Mouse (Mus musculus): Measurements from ENCODE around the gene H2-Ab1. TPM values are rescaled to one million over a fixed set of nuclear protein-coding genes. Genes with fewer than 3 reads are reported as not detected.

Gene H2-Ab1
- polyA plus RNA-seq (2012; rRNA removed): 0.74 and 1.0 TPM in 2 replicates

GRCm38 (mm10) chr17:34257594-34258375 lies at the start of gene H2-Ab1:
H2-Ab1 (plus strand) TSS chr17:34257689.

GRCm38 (mm10) chr17:34238706-34239105 lies 18.8 kb upstream of the H2-Ab1 start, which contains the start of gene H2-Ob:
H2-Ob (plus strand) TSS chr17:34238903.

GRCm38 (mm10) chr17:34287648-34288047 lies 30.2 kb downstream of the H2-Ab1 start, which contains the start of gene H2-Aa:
H2-Aa (minus strand) TSS chr17:34287823.

GRCm38 (mm10) chr17:34305380-34306030 lies 48.0 kb downstream of the H2-Ab1 start, which contains the start of gene H2-Eb1:
H2-Eb1 (plus strand) TSS chr17:34305867.

Other genes with a start within 250 kb of the H2-Ab1 start
- gene Ring1, start 233.0 kb upstream of the H2-Ab1 start, polyA plus RNA-seq (2012; rRNA removed): 48.8 and 51.4 TPM in 2 replicates
- gene H2-Ke6, start 229.6 kb upstream of the H2-Ab1 start, polyA plus RNA-seq (2012; rRNA removed): 98.3 and 102 TPM in 2 replicates
- 112 TPM in 2 replicates for gene Slc39a7, start 226.0 kb upstream of the H2-Ab1 start, polyA plus RNA-seq (2012; rRNA removed)
- 82.1 and 83.7 TPM in 2 replicates for gene Rxrb, start 225.9 kb upstream of the H2-Ab1 start, polyA plus RNA-seq (2012; rRNA removed)
- gene Col11a2, start 218.3 kb upstream of the H2-Ab1 start, polyA plus RNA-seq (2012; rRNA removed): 10.7 and 17.0 TPM in 2 replicates
- gene H2-Oa, start 165.3 kb upstream of the H2-Ab1 start, polyA plus RNA-seq (2012; rRNA removed): 0.06 and 0.19 TPM in 2 replicates
- 15.7 and 16.4 TPM in 2 replicates for gene H2-DMa, start 138.1 kb upstream of the H2-Ab1 start, polyA plus RNA-seq (2012; rRNA removed)
- 144 and 169 TPM in 2 replicates for gene Brd2, start 135.1 kb upstream of the H2-Ab1 start, polyA plus RNA-seq (2012; rRNA removed)
- 0.63 and 1.0 TPM in 2 replicates for gene H2-DMb2, start 114.4 kb upstream of the H2-Ab1 start, polyA plus RNA-seq (2012; rRNA removed)
- gene H2-DMb1, start 104.6 kb upstream of the H2-Ab1 start, polyA plus RNA-seq (2012; rRNA removed): 1.9 and 2.2 TPM in 2 replicates
- 4.8 and 4.9 TPM in 2 replicates for gene Tap1, start 70.1 kb upstream of the H2-Ab1 start, polyA plus RNA-seq (2012; rRNA removed)
- 1.2 and 1.5 TPM in 2 replicates for gene Psmb9, start 69.9 kb upstream of the H2-Ab1 start, polyA plus RNA-seq (2012; rRNA removed)
- 3.5 and 4.0 TPM in 2 replicates for gene Psmb8, start 60.0 kb upstream of the H2-Ab1 start, polyA plus RNA-seq (2012; rRNA removed)
- gene Tap2, start 54.2 kb upstream of the H2-Ab1 start, polyA plus RNA-seq (2012; rRNA removed): 1.9 and 2.1 TPM in 2 replicates
- gene H2-Ob, start 18.8 kb upstream of the H2-Ab1 start, polyA plus RNA-seq (2012; rRNA removed): 0.40 and 0.48 TPM in 2 replicates
- gene H2-Aa, start 30.1 kb downstream of the H2-Ab1 start, polyA plus RNA-seq (2012; rRNA removed): 0.34 and 0.47 TPM in 2 replicates
- 1.8 and 1.9 TPM in 2 replicates for gene H2-Eb1, start 48.2 kb downstream of the H2-Ab1 start, polyA plus RNA-seq (2012; rRNA removed)
- gene H2-Eb2, start 68.0 kb downstream of the H2-Ab1 start, polyA plus RNA-seq (2012; rRNA removed): 0.04 and 0.17 TPM in 2 replicates
- not detected in 2 replicates for gene Btnl2, start 97.1 kb downstream of the H2-Ab1 start, polyA plus RNA-seq (2012; rRNA removed)
- not detected in 2 replicates for gene Btnl1, start 119.4 kb downstream of the H2-Ab1 start, polyA plus RNA-seq (2012; rRNA removed)
- 7.7 and 11.5 TPM in 2 replicates for gene BC051142, start 141.1 kb downstream of the H2-Ab1 start, polyA plus RNA-seq (2012; rRNA removed)
- gene Btnl4, start 219.6 kb downstream of the H2-Ab1 start, polyA plus RNA-seq (2012; rRNA removed): not detected in 2 replicates